Mouse (Mus musculus) stomach, postnatal 0 days (tissue): ENCODE measurements around the gene Abhd17c. TPM values are rescaled to one million over a fixed set of nuclear protein-coding genes. Genes with fewer than 3 reads are reported as not detected.

Experiments used
- ATAC-seq: fragments of 200-750 bp; cut with Nextera tagmentation; 2 replicates; pipeline ENCODE4 v1.8.0; 2017; ENCODE audit not compliant: low FRiP score, low TSS enrichment
- DNase-seq: peaks from one replicate; pipeline ENCODE4 v3.0.0-alpha.2; 2016; ENCODE audit warnings: low spot score
- H3K27ac ChIP-seq: fragments of 300-500 bp; sonication (generic); replicated peaks from 2 replicates; pipeline ENCODE4 v1.5.1; 2014; ENCODE audit warnings: mild to moderate bottlenecking, control low read depth
- H3K27me3 ChIP-seq: fragments of 300-500 bp; sonication (generic); 2 replicates; pipeline ENCODE4 v1.6.1; 2014; ENCODE audit warnings: low read length; ENCODE audit not compliant: control insufficient read depth, insufficient read depth
- H3K36me3 ChIP-seq: fragments of 300-500 bp; sonication (generic); 2 replicates; pipeline ENCODE4 v1.6.1; 2014; ENCODE audit warnings: low read length, mixed read lengths; ENCODE audit not compliant: control insufficient read depth, insufficient read depth
- H3K4me1 ChIP-seq: fragments of 300-500 bp; sonication (generic); replicated peaks from 2 replicates; pipeline ENCODE4 v1.6.1; 2014; ENCODE audit warnings: antibody characterized with exemption; ENCODE audit not compliant: control insufficient read depth, insufficient read depth
- H3K4me2 ChIP-seq: fragments of 300-500 bp; sonication (generic); replicated peaks from 2 replicates; pipeline ENCODE4 v1.6.1; 2014; ENCODE audit warnings: low read depth, mild to moderate bottlenecking, control low read depth, moderate library complexity
- H3K4me3 ChIP-seq: fragments of 300-500 bp; sonication (generic); 2 replicates; pipeline ENCODE4 v1.5.1; 2014; ENCODE audit warnings: low read depth, low read length, control low read depth
- H3K9ac ChIP-seq: fragments of 300-500 bp; sonication (generic); 2 replicates; pipeline ENCODE4 v1.6.1; 2014; ENCODE audit warnings: mild to moderate bottlenecking, low read length, control low read depth, mixed read lengths
- H3K9me3 ChIP-seq: fragments of 300-500 bp; sonication (generic); 2 replicates; pipeline ENCODE4 v1.6.1; 2016; ENCODE audit warnings: low read length; ENCODE audit not compliant: control insufficient read depth
- CTCF ChIP-seq: IDR thresholded peaks from 2 replicates; pipeline ENCODE4 v1.5.1; 2016; ENCODE audit warnings: antibody characterized with exemption, low read depth, mild to moderate bottlenecking, moderate library complexity
- EP300 ChIP-seq: optimal IDR thresholded peaks from 2 replicates; pipeline ENCODE3; 2016; ENCODE audit warnings: antibody characterized with exemption
- WGBS: fragments of 180-500 bp; shearing (Covaris S2); extraction: QIAGEN DNeasy Blood & Tissue Kit; methylation state at CpG from one replicate; pipeline ENCODE4 v1.1.7; 2014; 5-methylcytosine and 5-hydroxymethylcytosine counted together
- polyA plus RNA-seq: library from polyadenylated mRNA; unstranded; fragments of >200 nt; fragmentation: Nextera tagmentation; extraction: Ambion mirVana; gene quantifications from 2 replicates; pipeline ENCODE4 v1.2.1, GENCODE M21; 2015

Gene Abhd17c
- polyA plus RNA-seq, 1 experiment from 2014 or later, result 59.7 TPM

DNA sequence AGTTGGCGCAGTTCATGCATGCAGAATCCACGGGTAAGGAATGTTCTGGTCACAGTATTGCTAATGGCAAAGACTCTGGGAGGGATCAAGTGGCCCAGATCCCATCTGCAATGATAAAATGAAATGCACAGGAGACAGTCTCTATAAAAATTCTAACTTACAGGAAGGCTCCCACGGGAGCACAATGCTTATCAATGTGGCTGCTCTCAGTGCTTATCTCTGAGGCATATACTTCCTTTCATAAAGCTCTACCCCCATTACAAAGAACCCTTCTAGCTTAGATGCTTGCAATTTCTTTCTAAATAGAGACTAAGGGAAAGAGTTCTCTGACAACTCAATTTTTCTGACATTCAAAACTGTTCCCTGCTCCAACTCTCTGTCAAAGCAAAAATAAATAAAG, 29.9 kb downstream of the Abhd17c start:
- Histone ChIP-seq H3K4me2 (no peak overlapping the region), H3K36me3 (no peaks in the 10 kb centered on the region), H3K27me3 (no peaks in the 10 kb centered on the region), H3K9ac (no peak overlapping the region), H3K4me1 (peaks cover 10% of the 10 kb centered on the region), H3K4me3 (no peak overlapping the region), H3K9me3 (no peaks in the 10 kb centered on the region), H3K27ac (no peak overlapping the region)
- ATAC-seq, result no peak
- TF ChIP-seq EP300, result no peak
- no peak for TF ChIP-seq CTCF
- WGBS, result 71% methylated on average over 3 of the region's 3 CpGs
- DNase-seq, result no peak

DNA sequence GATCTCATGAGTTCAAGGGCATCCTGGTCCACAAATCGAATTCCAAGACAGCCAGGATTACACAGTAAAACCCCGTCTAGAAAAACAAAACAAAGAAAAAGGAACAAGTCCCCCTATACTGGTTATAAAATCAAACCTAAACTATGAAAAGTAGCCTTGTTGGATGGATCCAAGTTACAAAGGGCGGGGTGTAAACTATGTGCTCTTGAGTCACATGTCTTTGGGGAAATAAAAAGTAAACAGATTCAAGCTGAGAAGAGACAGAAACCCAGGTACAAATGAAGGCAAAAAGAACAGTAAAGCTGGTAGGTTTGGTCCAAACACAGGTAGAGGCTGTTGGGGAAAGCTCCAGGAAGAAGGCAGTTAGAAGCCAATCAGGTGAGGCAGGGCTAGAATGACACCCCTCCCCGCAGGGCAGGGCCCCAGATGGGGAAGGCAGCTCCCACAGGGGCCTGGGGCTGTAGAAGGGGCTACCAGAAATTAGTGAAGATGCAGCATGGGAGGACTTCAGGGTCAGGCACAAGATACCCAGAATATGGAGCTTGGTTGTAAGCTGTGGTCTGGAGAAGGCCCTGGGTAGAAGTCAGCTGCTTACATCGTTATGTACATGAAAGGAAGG, 31.4 kb downstream of the Abhd17c start:
- Histone ChIP-seq H3K27ac (peak overlapping the region; percentile 67), H3K4me1 (peaks cover 10% of the 10 kb centered on the region), H3K4me2 (no peak overlapping the region), H3K4me3 (no peak overlapping the region), H3K9me3 (no peaks in the 10 kb centered on the region), H3K9ac (no peak overlapping the region), H3K36me3 (no peaks in the 10 kb centered on the region), H3K27me3 (no peaks in the 10 kb centered on the region)
- TF ChIP-seq CTCF (no peak), EP300 (no peak)
- DNase-seq, result no peak
- WGBS, result 48% methylated on average over 5 of the region's 5 CpGs
- ATAC-seq, result no peak

DNA sequence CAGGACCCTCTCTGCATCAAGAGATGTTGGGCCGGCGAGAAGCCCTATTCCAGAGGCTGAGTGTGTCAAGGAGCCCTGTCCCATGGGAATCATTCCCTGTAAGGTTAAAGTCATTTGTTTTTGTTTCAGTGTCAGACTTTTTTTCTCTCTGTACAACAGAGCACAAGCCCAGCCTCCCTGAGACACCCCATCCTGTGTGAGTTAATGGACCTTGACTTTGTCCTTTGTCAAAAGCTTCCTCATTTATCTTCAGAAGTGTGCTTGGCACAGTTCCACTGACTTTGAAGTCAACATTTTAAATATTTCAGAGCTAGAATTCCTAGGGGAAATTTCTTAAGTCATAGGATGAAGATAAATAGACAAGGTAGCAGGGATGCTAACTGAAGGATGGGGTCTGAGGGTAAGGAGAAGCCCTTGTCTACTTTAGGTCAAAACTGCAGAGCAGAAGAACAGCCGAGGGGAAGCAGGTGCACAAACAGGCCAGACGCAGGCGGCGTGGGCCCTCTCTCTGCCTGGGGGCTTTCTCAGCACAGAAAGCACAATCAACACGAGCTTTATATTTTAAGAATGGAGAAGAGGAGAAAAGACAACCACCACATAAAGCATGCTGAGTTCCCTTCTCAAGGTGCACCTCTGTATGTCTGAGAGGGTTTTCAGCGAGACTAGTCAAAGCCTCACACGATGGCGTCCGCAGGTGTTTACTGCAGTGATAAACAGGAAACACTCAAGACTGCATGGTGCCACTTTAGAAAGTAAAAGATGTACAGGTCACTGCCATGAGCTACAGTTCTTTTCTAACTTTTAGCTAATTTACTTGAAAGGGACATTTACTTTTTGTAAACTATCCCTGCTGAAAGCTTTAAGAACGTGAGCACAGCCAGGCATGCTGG, 32.2 kb downstream of the Abhd17c start:
- no peak overlapping the region for H3K4me2 ChIP-seq
- H3K9me3 ChIP-seq, result no peaks in the 10 kb centered on the region
- H3K27me3 ChIP-seq, result no peaks in the 10 kb centered on the region
- H3K9ac ChIP-seq, result no peak overlapping the region
- 57% methylated on average over 12 of the region's 12 CpGs for WGBS
- DNase-seq (no peak), ATAC-seq (no peak)
- H3K4me3 ChIP-seq, result no peak overlapping the region
- TF ChIP-seq CTCF (no peak), EP300 (no peak)
- peak overlapping the region; percentile 40; the same call in 1 of the 2 replicates for H3K27ac ChIP-seq
- H3K36me3 ChIP-seq, result no peaks in the 10 kb centered on the region
- peaks cover 10% of the 10 kb centered on the region for H3K4me1 ChIP-seq

DNA sequence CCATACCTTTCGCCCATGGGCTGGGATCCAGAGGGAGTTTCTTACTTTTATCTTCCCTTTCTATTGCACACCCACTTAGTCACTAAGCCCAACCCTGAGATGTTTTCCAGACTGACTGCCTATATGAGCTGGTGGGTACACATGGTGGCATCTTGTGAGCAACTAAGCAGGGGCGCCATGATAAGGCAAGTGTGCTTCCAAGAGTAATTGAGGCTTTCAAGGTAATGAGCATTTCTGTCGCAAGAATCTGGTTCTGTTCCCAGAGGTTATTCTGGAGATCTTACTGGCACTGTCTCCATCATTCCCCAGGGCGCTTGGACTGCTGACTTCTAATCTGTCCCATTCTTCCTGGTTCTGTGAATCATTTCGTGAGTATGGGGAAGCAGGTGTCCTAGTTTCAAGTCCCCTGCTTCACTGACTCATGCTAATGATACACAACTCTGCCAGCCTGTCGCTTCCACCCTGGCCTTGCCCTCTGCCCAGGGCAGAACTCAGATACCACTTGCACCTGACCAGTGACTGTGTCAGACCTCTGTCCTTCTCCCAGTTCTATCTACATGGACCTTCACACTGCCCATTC, 34.1 kb downstream of the Abhd17c start:
- DNase-seq (peak; percentile 47), ATAC-seq (peak; percentile 90)
- no peak overlapping the region for H3K4me2 ChIP-seq
- peak overlapping the region; percentile 50 for H3K27ac ChIP-seq
- no peaks in the 10 kb centered on the region; the same call in 1 of the 2 replicates for H3K36me3 ChIP-seq
- no peak overlapping the region for H3K9ac ChIP-seq
- no peaks in the 10 kb centered on the region for H3K27me3 ChIP-seq
- no peak for TF ChIP-seq EP300
- TF ChIP-seq CTCF, result no peak
- H3K4me1 ChIP-seq, result peaks cover 10% of the 10 kb centered on the region
- no peaks in the 10 kb centered on the region for H3K9me3 ChIP-seq
- 52% methylated on average over 6 of the region's 6 CpGs for WGBS
- no peak overlapping the region for H3K4me3 ChIP-seq

DNA sequence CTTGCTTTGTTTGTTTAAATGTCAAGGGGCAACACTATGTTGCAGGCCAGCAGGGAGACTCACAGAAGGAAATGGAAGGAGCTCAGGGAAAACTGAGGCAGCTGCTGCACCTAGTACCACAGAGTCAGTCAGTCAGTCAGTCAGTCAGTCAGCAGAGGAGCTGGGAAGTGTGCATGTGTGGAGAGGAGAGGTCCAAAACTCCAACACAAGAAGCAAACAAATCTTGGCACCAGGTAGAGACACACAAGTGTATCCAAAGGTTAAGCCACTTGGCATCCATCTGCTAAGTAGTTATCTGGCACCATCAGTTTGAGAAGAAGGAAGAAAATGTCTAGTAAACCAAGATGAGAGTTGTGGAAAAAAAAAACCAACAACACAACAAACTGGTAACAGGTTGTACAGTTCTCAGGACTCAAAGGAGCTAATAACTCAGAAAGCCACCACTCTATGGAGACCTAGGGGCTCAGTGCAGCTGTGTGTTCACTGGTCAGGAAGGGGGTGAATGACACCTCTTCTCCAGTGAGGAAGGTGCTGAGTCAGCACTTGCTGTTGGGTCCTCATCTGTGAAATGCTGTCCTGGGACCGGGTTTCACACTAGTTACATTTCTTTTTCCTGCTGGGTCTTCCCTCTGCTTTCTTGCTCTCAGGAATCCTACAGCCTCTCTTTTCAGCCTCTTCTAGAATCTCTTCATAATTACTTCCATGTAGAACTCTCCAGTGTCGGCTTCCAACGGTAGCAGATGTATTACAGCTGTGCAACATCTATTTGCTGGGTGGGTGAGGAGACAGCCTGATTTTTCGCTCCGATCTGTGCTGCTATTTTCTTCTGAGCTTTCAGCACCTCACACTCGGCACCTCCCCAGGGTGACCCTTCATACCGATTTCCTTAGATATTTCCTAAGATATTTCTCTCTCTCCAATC, 34.8 kb downstream of the Abhd17c start:
- peak overlapping the region; percentile 50; the same call in 1 of the 2 replicates for H3K27ac ChIP-seq
- 41% methylated on average over 7 of the region's 7 CpGs for WGBS

More for the DNA sequence above, 34.8 kb downstream of the Abhd17c start:
- peaks cover 10% of the 10 kb centered on the region for H3K4me1 ChIP-seq
- H3K9ac ChIP-seq, result no peak overlapping the region
- no peaks in the 10 kb centered on the region for H3K27me3 ChIP-seq
- H3K4me3 ChIP-seq, result no peak overlapping the region
- ATAC-seq (no peak), DNase-seq (no peak)
- TF ChIP-seq CTCF (no peak), EP300 (no peak)
- H3K4me2 ChIP-seq, result no peak overlapping the region
- H3K9me3 ChIP-seq, result no peaks in the 10 kb centered on the region
- no peaks in the 10 kb centered on the region; the same call in 1 of the 2 replicates for H3K36me3 ChIP-seq
